Mouse (Mus musculus): ENCODE data around the gene Crhr2. TPM values are rescaled to one million over a fixed set of nuclear protein-coding genes. Genes with fewer than 3 reads are reported as not detected.

Gene Crhr2
- polyA plus RNA-seq, 1 experiment from 2014 or later, result 1.2 TPM

- H3K9me3 ChIP-seq (ENCODE audit: control insufficient read depth, low read length), result no peaks in the 10 kb centered on the region
- ATAC-seq (ENCODE audit: low FRiP score, low TSS enrichment), result no peak
- H3K4me3 ChIP-seq (replicated peaks; ENCODE audit: low read depth, low read length), result no peak overlapping the region
- no peaks in the 10 kb centered on the region for H3K27me3 ChIP-seq (ENCODE audit: control insufficient read depth, insufficient read depth, low read length)
- no peak overlapping the region for H3K4me2 ChIP-seq (ENCODE audit: low read length)
- no peak for DNase-seq
- WGBS, result 56% methylated on average over 5 of the region's 5 CpGs
- no peaks in the 10 kb centered on the region for H3K4me1 ChIP-seq (ENCODE audit: control insufficient read depth, insufficient read depth, low read length)
- H3K36me3 ChIP-seq (ENCODE audit: control insufficient read depth, insufficient read depth, low read length), result no peaks in the 10 kb centered on the region
- H3K9ac ChIP-seq (replicated peaks; ENCODE audit: low read length), result no peak overlapping the region
- no peak overlapping the region for H3K27ac ChIP-seq (replicated peaks; ENCODE audit: low read depth, low read length)
Observed at GRCm38 (mm10) chr6:55169818-55170217, 37.0 kb upstream of the Crhr2 start.

GRCm38 (mm10) chr6:55166777-55167463 lies 34.1 kb upstream of the Crhr2 start:
- no peaks in the 10 kb centered on the region for H3K4me1 ChIP-seq (ENCODE audit: control insufficient read depth, insufficient read depth, low read length)
- no peaks in the 10 kb centered on the region for H3K27me3 ChIP-seq (ENCODE audit: control insufficient read depth, insufficient read depth, low read length)
- no peaks in the 10 kb centered on the region for H3K9me3 ChIP-seq (ENCODE audit: control insufficient read depth, low read length)
- peak; percentile 37; the same call in 1 of the 2 replicates for ATAC-seq (ENCODE audit: low FRiP score, low TSS enrichment)
- H3K27ac ChIP-seq (replicated peaks; ENCODE audit: low read depth, low read length), result no peak overlapping the region
- H3K36me3 ChIP-seq (ENCODE audit: control insufficient read depth, insufficient read depth, low read length), result no peaks in the 10 kb centered on the region
- no peak overlapping the region for H3K4me3 ChIP-seq (replicated peaks; ENCODE audit: low read depth, low read length)
- H3K9ac ChIP-seq (replicated peaks; ENCODE audit: low read length), result no peak overlapping the region
- DNase-seq, result peak; percentile 90
- WGBS, result 51% methylated on average over 7 of the region's 7 CpGs
- H3K4me2 ChIP-seq (ENCODE audit: low read length), result no peak overlapping the region

- no peak for DNase-seq
- Histone ChIP-seq H3K4me2 (ENCODE audit: low read length) (no peak overlapping the region), H3K4me1 (ENCODE audit: control insufficient read depth, insufficient read depth, low read length) (no peaks in the 10 kb centered on the region), H3K9me3 (ENCODE audit: control insufficient read depth, low read length) (no peaks in the 10 kb centered on the region), H3K27me3 (ENCODE audit: control insufficient read depth, insufficient read depth, low read length) (no peaks in the 10 kb centered on the region), H3K9ac (replicated peaks; ENCODE audit: low read length) (no peak overlapping the region), H3K36me3 (ENCODE audit: control insufficient read depth, insufficient read depth, low read length) (no peaks in the 10 kb centered on the region), H3K27ac (replicated peaks; ENCODE audit: low read depth, low read length) (no peak overlapping the region), H3K4me3 (replicated peaks; ENCODE audit: low read depth, low read length) (no peak overlapping the region)
- ATAC-seq (ENCODE audit: low FRiP score, low TSS enrichment), result no peak
- 56% methylated on average over 8 of the region's 8 CpGs for WGBS
Observed at GRCm38 (mm10) chr6:55163046-55163584, 30.3 kb upstream of the Crhr2 start.

- no peak for DNase-seq
- 85% methylated on average over 5 of the region's 5 CpGs for WGBS
- no peaks in the 10 kb centered on the region for H3K36me3 ChIP-seq (ENCODE audit: control insufficient read depth, insufficient read depth, low read length)
- H3K4me3 ChIP-seq (replicated peaks; ENCODE audit: low read depth, low read length), result no peak overlapping the region
- H3K27ac ChIP-seq (replicated peaks; ENCODE audit: low read depth, low read length), result no peak overlapping the region
- H3K27me3 ChIP-seq (ENCODE audit: control insufficient read depth, insufficient read depth, low read length), result no peaks in the 10 kb centered on the region
- H3K9ac ChIP-seq (replicated peaks; ENCODE audit: low read length), result no peak overlapping the region
- no peak overlapping the region for H3K4me2 ChIP-seq (ENCODE audit: low read length)
- H3K4me1 ChIP-seq (ENCODE audit: control insufficient read depth, insufficient read depth, low read length), result no peaks in the 10 kb centered on the region
- ATAC-seq (ENCODE audit: low FRiP score, low TSS enrichment), result no peak
- H3K9me3 ChIP-seq (ENCODE audit: control insufficient read depth, low read length), result no peaks in the 10 kb centered on the region
Observed at GRCm38 (mm10) chr6:55161311-55161761, 28.5 kb upstream of the Crhr2 start.

GRCm38 (mm10) chr6:55159256-55159655 lies 26.4 kb upstream of the Crhr2 start:
- no peak overlapping the region for H3K9ac ChIP-seq (replicated peaks; ENCODE audit: low read length)
- no peaks in the 10 kb centered on the region for H3K9me3 ChIP-seq (ENCODE audit: control insufficient read depth, low read length)
- H3K27ac ChIP-seq (replicated peaks; ENCODE audit: low read depth, low read length), result no peak overlapping the region
- H3K4me2 ChIP-seq (ENCODE audit: low read length), result no peak overlapping the region
- H3K36me3 ChIP-seq (ENCODE audit: control insufficient read depth, insufficient read depth, low read length), result no peaks in the 10 kb centered on the region
- no peak overlapping the region for H3K4me3 ChIP-seq (replicated peaks; ENCODE audit: low read depth, low read length)
- no peak for ATAC-seq (ENCODE audit: low FRiP score, low TSS enrichment)
- no peaks in the 10 kb centered on the region for H3K27me3 ChIP-seq (ENCODE audit: control insufficient read depth, insufficient read depth, low read length)
- no peaks in the 10 kb centered on the region for H3K4me1 ChIP-seq (ENCODE audit: control insufficient read depth, insufficient read depth, low read length)
- peak; percentile 15 for DNase-seq
- WGBS, result 51% methylated on average over 1 of the region's 1 CpGs

- H3K9me3 ChIP-seq (ENCODE audit: control insufficient read depth, low read length), result no peaks in the 10 kb centered on the region
- DNase-seq, result no peak
- H3K27ac ChIP-seq (replicated peaks; ENCODE audit: low read depth, low read length), result no peak overlapping the region
- ATAC-seq (ENCODE audit: low FRiP score, low TSS enrichment), result no peak
- H3K27me3 ChIP-seq (ENCODE audit: control insufficient read depth, insufficient read depth, low read length), result no peaks in the 10 kb centered on the region
- no peaks in the 10 kb centered on the region for H3K36me3 ChIP-seq (ENCODE audit: control insufficient read depth, insufficient read depth, low read length)
- no peaks in the 10 kb centered on the region for H3K4me1 ChIP-seq (ENCODE audit: control insufficient read depth, insufficient read depth, low read length)
- 95% methylated on average over 3 of the region's 3 CpGs for WGBS
- H3K9ac ChIP-seq (replicated peaks; ENCODE audit: low read length), result no peak overlapping the region
- no peak overlapping the region for H3K4me3 ChIP-seq (replicated peaks; ENCODE audit: low read depth, low read length)
- no peak overlapping the region for H3K4me2 ChIP-seq (ENCODE audit: low read length)
Observed at GRCm38 (mm10) chr6:55152226-55152625, 19.4 kb upstream of the Crhr2 start.

- no peak for ATAC-seq (ENCODE audit: low FRiP score, low TSS enrichment)
- WGBS, result 31% methylated on average over 4 of the region's 4 CpGs
- Histone ChIP-seq H3K4me1 (ENCODE audit: control insufficient read depth, insufficient read depth, low read length) (no peaks in the 10 kb centered on the region), H3K4me3 (replicated peaks; ENCODE audit: low read depth, low read length) (no peak overlapping the region), H3K27ac (replicated peaks; ENCODE audit: low read depth, low read length) (no peak overlapping the region), H3K36me3 (ENCODE audit: control insufficient read depth, insufficient read depth, low read length) (no peaks in the 10 kb centered on the region), H3K9me3 (ENCODE audit: control insufficient read depth, low read length) (0 out of 2 replicates have a peak, but pooled peaks cover 3% of the 10 kb centered on the region), H3K4me2 (ENCODE audit: low read length) (no peak overlapping the region), H3K27me3 (ENCODE audit: control insufficient read depth, insufficient read depth, low read length) (no peaks in the 10 kb centered on the region), H3K9ac (replicated peaks; ENCODE audit: low read length) (no peak overlapping the region)
- DNase-seq, result no peak
Observed at GRCm38 (mm10) chr6:55146138-55146537, 13.3 kb upstream of the Crhr2 start.

GRCm38 (mm10) chr6:55145285-55145684 lies 12.5 kb upstream of the Crhr2 start:
- Histone ChIP-seq H3K4me1 (ENCODE audit: control insufficient read depth, insufficient read depth, low read length) (no peaks in the 10 kb centered on the region), H3K36me3 (ENCODE audit: control insufficient read depth, insufficient read depth, low read length) (no peaks in the 10 kb centered on the region), H3K9me3 (ENCODE audit: control insufficient read depth, low read length) (0 out of 2 replicates have a peak, but pooled peaks cover 3% of the 10 kb centered on the region), H3K4me3 (replicated peaks; ENCODE audit: low read depth, low read length) (no peak overlapping the region), H3K27me3 (ENCODE audit: control insufficient read depth, insufficient read depth, low read length) (no peaks in the 10 kb centered on the region), H3K27ac (replicated peaks; ENCODE audit: low read depth, low read length) (no peak overlapping the region), H3K4me2 (ENCODE audit: low read length) (no peak overlapping the region), H3K9ac (replicated peaks; ENCODE audit: low read length) (no peak overlapping the region)
- DNase-seq, result no peak
- 88% methylated on average over 5 of the region's 5 CpGs for WGBS
- ATAC-seq (ENCODE audit: low FRiP score, low TSS enrichment), result no peak

- no peak for DNase-seq
- Histone ChIP-seq H3K4me1 (ENCODE audit: control insufficient read depth, insufficient read depth, low read length) (no peaks in the 10 kb centered on the region), H3K4me3 (replicated peaks; ENCODE audit: low read depth, low read length) (no peak overlapping the region), H3K27me3 (ENCODE audit: control insufficient read depth, insufficient read depth, low read length) (no peaks in the 10 kb centered on the region), H3K36me3 (ENCODE audit: control insufficient read depth, insufficient read depth, low read length) (no peaks in the 10 kb centered on the region), H3K9me3 (ENCODE audit: control insufficient read depth, low read length) (no peaks in the 10 kb centered on the region), H3K9ac (replicated peaks; ENCODE audit: low read length) (no peak overlapping the region), H3K4me2 (ENCODE audit: low read length) (no peak overlapping the region), H3K27ac (replicated peaks; ENCODE audit: low read depth, low read length) (no peak overlapping the region)
- ATAC-seq (ENCODE audit: low FRiP score, low TSS enrichment), result no peak
Observed at GRCm38 (mm10) chr6:55138343-55138742, 5.5 kb upstream of the Crhr2 start.

All from midbrain, embryonic 14.5 days (tissue).